14 mouse cellular contexts compared by ENCODE assay signal in the genomic region with DNA sequence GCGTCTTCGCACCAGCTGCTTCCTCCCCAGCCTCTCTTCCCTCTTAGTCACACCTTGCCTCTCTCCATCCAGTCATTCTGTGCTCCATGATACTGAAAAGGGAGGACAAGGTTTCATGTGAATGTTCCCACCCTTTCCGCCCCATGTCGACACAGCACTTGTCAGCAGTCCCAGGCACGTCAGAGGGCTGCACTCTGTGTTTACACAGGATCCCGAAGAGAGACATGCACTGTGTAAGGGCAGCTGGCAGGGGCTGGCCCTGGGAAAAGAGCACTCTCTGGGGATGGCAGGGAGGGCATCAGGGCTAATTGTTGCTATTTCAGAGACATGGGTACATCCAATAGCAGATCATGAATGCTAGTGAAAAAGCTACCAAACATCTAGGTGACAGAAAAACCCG.
DNase-seq lines count a peak whose midpoint lies in the region; ATAC-seq and TF ChIP-seq lines count a peak whose summit lies in the region.
"Had no signal": no experiment of that assay in that cellular context is flagged by ENCODE, and none has a peak within 500 bp of the region (broad histone marks: within the 10 kb centered on the region; RNA-seq: fewer than 3 reads in every experiment).

No protein-coding gene starts in this region.

- H3K4me3 ChIP-seq in heart, embryonic 13.5 days: no peak overlapping the region
- no peak overlapping the region for H3K4me3 ChIP-seq in kidney, embryonic 15.5 days (replicated peaks)
- no peak overlapping the region for H3K4me3 ChIP-seq in lung, postnatal 0 days (ENCODE audit: low read depth, low read length)
- H3K4me3 ChIP-seq: embryonic facial prominence, embryonic 12.5 days; erythroblast, embryonic 14.5 days; forebrain, embryonic 13.5 days; hindbrain, embryonic 15.5 days; intestine, embryonic 15.5 days; limb, embryonic 10.5 days had no signal

- TF ChIP-seq CTCF in lung, postnatal 0 days (IDR thresholded peaks at IDR 0.05): no peak

- H3K27me3 ChIP-seq in heart, embryonic 13.5 days (replicated peaks): no peaks in the 10 kb centered on the region
- no peaks in the 10 kb centered on the region for H3K27me3 ChIP-seq in kidney, embryonic 15.5 days
- no peaks in the 10 kb centered on the region for H3K27me3 ChIP-seq in lung, postnatal 0 days (replicated peaks; ENCODE audit: insufficient read depth, low read length)
- H3K27me3 ChIP-seq: embryonic facial prominence, embryonic 12.5 days; forebrain, embryonic 13.5 days; hindbrain, embryonic 15.5 days; intestine, embryonic 15.5 days had no signal

- H3K4me1 ChIP-seq in heart, embryonic 13.5 days: peaks cover 21% of the 10 kb centered on the region
- H3K4me1 ChIP-seq in kidney, embryonic 15.5 days: peaks cover 10% of the 10 kb centered on the region
- no peaks in the 10 kb centered on the region for H3K4me1 ChIP-seq in lung, postnatal 0 days (ENCODE audit: insufficient read depth, low read depth, low read length)
- H3K4me1 ChIP-seq: embryonic facial prominence, embryonic 12.5 days; hindbrain, embryonic 15.5 days; intestine, embryonic 15.5 days had no signal

- 0 out of 2 replicates have a peak overlapping the region, but pooled peaks have one; percentile 2 for H3K27ac ChIP-seq in heart, embryonic 13.5 days (replicated peaks)
- no peak overlapping the region for H3K27ac ChIP-seq in kidney, embryonic 15.5 days
- no peak overlapping the region for H3K27ac ChIP-seq in lung, postnatal 0 days (ENCODE audit: low read length)
- H3K27ac ChIP-seq: embryonic facial prominence, embryonic 12.5 days; forebrain, embryonic 13.5 days; hindbrain, embryonic 15.5 days; intestine, embryonic 15.5 days; limb, embryonic 10.5 days had no signal

- no peak; the same call in 1 of the 2 replicates for ATAC-seq in heart, embryonic 13.5 days (ENCODE audit: extremely low read depth, insufficient number of reproducible peaks, low FRiP score, low TSS enrichment)
- ATAC-seq in kidney, embryonic 15.5 days (replicated peaks; ENCODE audit: low FRiP score): peak; percentile 67; the same call in 1 of the 2 replicates
- ATAC-seq in lung, postnatal 0 days: no peak; the same call in 1 of the 2 replicates
- ATAC-seq: forebrain, embryonic 13.5 days; intestine, embryonic 15.5 days; liver, postnatal 0 days had no signal

- H3K9me3 ChIP-seq in heart, embryonic 13.5 days: 0 out of 2 replicates have a peak, but pooled peaks cover 5% of the 10 kb centered on the region
- H3K9me3 ChIP-seq in kidney, embryonic 15.5 days (replicated peaks): no peaks in the 10 kb centered on the region
- H3K9me3 ChIP-seq in lung, postnatal 0 days (ENCODE audit: low read length): no peaks in the 10 kb centered on the region
- H3K9me3 ChIP-seq: embryonic facial prominence, embryonic 12.5 days; forebrain, embryonic 13.5 days; hindbrain, embryonic 15.5 days; intestine, embryonic 15.5 days; limb, embryonic 10.5 days had no signal

- H3K36me3 ChIP-seq in heart, embryonic 13.5 days: no peaks in the 10 kb centered on the region
- H3K36me3 ChIP-seq in kidney, embryonic 15.5 days: no peaks in the 10 kb centered on the region
- no peaks in the 10 kb centered on the region for H3K36me3 ChIP-seq in lung, postnatal 0 days (ENCODE audit: insufficient read depth, low read length)
- H3K36me3 ChIP-seq: embryonic facial prominence, embryonic 12.5 days; hindbrain, embryonic 15.5 days; intestine, embryonic 15.5 days; limb, embryonic 10.5 days had no signal

- no peak for DNase-seq in heart, postnatal 14 days
- no peak for DNase-seq in kidney, adult 9 months
- peak; percentile 7 for DNase-seq in lung, postnatal 0 days (ENCODE audit: low spot score)
- no peak for DNase-seq in lung, postnatal 36 days
- DNase-seq: cerebellum, adult 2 months; liver, postnatal 0 days had no signal

- no peak overlapping the region for H3K4me2 ChIP-seq in heart, embryonic 13.5 days
- no peak overlapping the region for H3K4me2 ChIP-seq in kidney, embryonic 15.5 days
- H3K4me2 ChIP-seq in lung, postnatal 0 days (replicated peaks; ENCODE audit: low read depth, low read length): no peak overlapping the region
- H3K4me2 ChIP-seq: embryonic facial prominence, embryonic 12.5 days; forebrain, embryonic 13.5 days; hindbrain, embryonic 15.5 days; intestine, embryonic 15.5 days had no signal

- no peak for TF ChIP-seq EP300 in lung, postnatal 0 days (IDR thresholded peaks at IDR 0.05)

- intact Hi-C loops in heart, postnatal 14 days (cut with DNase I): no loop called here

- WGBS in heart, embryonic 13.5 days: 24% methylated on average over 7 of the region's 7 CpGs
- WGBS in kidney, embryonic 15.5 days: 39% methylated on average over 7 of the region's 7 CpGs
- 18% methylated on average over 7 of the region's 7 CpGs for whole genome bisulfite sequencing in lung, postnatal 0 days

- H3K9ac ChIP-seq in heart, embryonic 13.5 days: no peak overlapping the region
- H3K9ac ChIP-seq in kidney, embryonic 15.5 days: no peak overlapping the region
- H3K9ac ChIP-seq in lung, postnatal 0 days (replicated peaks; ENCODE audit: low read depth): no peak overlapping the region
- H3K9ac ChIP-seq: embryonic facial prominence, embryonic 12.5 days; forebrain, embryonic 13.5 days; hindbrain, embryonic 15.5 days; intestine, embryonic 15.5 days; liver, postnatal 0 days had no signal
